Mouse (Mus musculus): ENCODE data around the gene Gm49395.

DNA sequence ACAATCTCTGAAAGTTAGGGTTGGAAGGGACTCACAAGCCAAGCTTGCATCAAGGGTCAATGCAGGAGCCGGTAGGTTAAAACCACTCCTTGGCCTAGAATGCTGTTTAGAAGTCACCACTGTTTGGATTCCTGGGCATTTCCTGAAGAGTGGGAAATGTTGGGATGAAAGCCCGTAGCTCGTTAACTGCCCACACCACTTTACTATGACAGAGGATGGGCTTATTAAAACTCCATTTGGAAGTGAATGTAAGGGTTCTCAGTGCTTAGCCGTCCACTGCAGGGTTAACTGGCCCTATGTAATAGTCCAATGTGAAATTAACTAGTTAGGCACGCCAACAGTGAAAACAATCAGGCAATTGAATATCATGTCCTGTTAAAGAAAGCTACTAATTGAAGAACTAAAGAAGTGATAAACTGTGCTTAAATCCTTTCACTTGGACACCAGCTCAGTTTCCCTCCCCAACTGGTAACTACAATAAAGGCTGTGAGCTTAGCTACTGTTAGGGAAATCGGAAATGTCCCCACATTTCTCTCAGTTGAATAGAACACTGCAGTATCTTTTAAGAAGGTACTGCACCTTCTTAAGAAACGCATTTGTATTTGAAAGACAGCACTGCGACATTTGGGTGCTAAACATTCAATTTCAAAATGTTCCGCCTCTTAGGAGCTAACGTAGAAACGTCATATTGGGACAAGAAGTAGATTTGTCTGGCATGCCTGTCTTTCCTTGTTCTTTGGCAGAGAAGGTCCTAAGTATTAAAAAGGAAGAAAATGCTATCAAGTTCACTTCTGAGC is 1.1 kb downstream of the Gm49395 start:
- TF ChIP-seq CTCF (IDR thresholded peaks at IDR 0.05; ENCODE audit: borderline replicate concordance, extremely low read depth, insufficient read depth, insufficient read length) (no peak), POLR2A (IDR thresholded peaks at IDR 0.05; ENCODE audit: borderline replicate concordance, extremely low read depth, insufficient read depth, insufficient read length, poor library complexity, severe bottlenecking) (no peak)
